Mouse (Mus musculus) retina, postnatal 7 days (tissue): Measurements from ENCODE around the gene Rab5c.

Source experiments
- DNase-seq: peaks from one replicate; pipeline ENCODE4 v3.0.0-alpha.2; 2012; ENCODE audit warnings: low read depth, low spot score

Gene Rab5c

DNA sequence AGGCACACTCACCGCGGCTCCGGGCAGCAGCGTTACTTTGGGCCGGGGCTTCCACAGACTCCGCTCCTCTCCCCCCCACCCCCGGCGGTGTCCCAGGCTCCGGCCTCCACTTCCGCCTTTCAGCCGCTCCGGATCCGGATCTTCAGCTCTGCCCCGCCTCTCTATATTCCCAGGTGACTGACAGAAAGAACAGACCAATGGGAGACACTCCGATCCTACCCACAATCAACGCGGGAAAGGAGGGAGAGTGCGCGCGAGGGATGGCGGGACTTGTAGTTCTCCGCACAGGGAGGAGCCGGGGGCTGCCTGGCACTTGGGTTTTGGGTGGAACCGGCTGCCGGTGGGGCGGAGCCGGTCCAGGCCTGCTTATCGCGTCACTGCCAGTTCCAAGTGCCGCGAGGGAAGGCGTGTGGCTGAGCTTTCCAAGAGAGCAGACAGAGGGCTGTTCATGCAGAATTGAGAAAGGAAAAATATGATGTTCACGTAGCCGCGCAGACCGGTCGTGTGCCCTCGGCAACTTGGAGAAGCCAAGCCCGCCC, at the start of gene Rab5c:
TSS of gene Rab5c (minus strand) at position 150 of the 539 bp plus-strand sequence.
- DNase-seq = peak; percentile 93

GRCm38 (mm10) chr11:100785774-100786173, 47.8 kb upstream of the Rab5c start:
- DNase-seq = no peak

- DNase-seq = no peak
Observed at GRCm38 (mm10) chr11:100784286-100784685, 46.3 kb upstream of the Rab5c start.

- DNase-seq = no peak
Observed at GRCm38 (mm10) chr11:100782568-100782967, 44.6 kb upstream of the Rab5c start.

GRCm38 (mm10) chr11:100781763-100782475, 43.9 kb upstream of the Rab5c start:
- DNase-seq = no peak

- DNase-seq = no peak
Observed at GRCm38 (mm10) chr11:100780247-100780646, 42.2 kb upstream of the Rab5c start.

- DNase-seq = no peak
Observed at GRCm38 (mm10) chr11:100778069-100778468, 40.1 kb upstream of the Rab5c start.

- DNase-seq = no peak
Observed at GRCm38 (mm10) chr11:100775921-100776320, 37.9 kb upstream of the Rab5c start.

- no peak for DNase-seq
Observed at GRCm38 (mm10) chr11:100774261-100774660, 36.2 kb upstream of the Rab5c start.

DNA sequence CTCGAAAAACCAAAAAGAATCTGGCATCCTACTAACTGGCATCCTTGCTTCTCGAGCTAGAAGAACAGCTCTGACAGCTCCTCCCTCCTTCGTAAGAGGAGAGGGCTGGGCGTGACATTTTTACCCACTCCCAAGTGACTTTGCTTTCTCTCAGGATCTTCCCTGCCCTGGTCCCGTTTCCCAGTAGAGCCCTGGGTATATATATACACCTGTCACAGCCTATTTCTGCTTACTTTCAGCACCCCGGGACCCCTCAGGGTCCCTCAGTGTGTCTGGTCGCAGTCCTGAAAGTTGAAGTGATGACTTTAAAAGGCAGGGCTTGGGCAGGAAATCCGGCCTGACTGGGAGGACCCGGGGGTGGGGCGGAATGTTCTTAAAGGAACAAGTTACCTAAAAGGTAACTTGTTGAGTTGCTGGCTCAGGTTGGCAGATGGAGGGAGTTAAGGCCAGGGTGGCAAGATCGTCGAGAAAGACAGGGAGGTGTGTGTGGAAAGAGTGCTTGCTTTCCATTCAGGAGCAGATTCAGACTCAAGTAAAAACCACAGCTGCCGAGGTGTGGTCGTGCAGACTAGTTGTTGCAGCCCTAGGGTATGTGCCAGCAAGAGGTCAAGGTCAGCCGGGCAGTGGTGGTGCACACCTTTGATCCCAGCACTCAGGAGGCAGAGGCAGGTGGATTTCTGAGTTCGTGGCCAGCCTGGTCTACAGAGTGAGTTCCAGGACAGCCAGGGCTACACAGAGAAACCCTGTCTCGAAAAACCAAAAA, 32.8 kb upstream of the Rab5c start, which contains the start of gene Ghdc:
TSS of gene Ghdc (minus strand) at position 312 of the 763 bp plus-strand sequence.
- peak; percentile 43 for DNase-seq

- DNase-seq = no peak
Observed at GRCm38 (mm10) chr11:100769980-100770379, 32.0 kb upstream of the Rab5c start.

GRCm38 (mm10) chr11:100767871-100768270, 29.9 kb upstream of the Rab5c start:
- no peak for DNase-seq

DNA sequence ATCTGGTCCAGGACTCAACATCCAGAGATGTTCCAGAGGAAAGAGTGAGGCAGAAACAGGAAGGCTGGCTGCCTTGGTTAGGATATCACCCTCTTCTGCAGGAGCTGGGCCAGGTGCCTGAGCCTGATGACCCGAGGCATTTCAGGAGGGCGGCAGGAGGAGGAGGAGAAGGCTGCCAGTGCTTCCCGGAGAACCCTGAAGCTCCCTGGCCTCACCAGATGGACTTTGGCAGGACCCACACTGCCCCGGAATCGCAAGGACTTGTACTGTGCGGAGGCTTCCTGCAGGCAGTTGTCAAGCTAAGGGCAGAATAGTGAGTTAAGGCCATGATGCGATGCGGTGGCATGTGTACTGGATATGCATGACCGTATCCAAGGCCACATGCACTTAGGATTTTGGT, 28.7 kb upstream of the Rab5c start:
- DNase-seq = no peak

DNA sequence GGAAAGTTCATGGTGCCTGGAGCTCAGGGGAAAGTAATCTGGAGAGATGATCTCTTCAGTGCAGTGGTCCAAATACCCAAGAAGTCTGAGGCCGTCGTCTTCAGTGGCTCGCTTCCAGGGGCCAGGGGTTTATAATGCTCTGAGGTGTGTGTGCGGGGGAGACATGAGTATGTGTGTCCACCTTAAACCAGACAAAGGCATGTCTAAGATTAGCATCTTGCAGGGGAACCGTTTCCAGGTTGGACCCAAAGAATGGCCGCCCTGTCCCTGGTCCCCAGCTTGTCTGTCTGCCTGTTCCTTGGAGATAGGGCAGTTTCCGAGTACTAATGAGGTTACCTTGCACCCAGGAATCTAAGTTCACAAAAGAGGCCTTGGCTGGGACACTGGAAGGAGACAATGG, 24.8 kb upstream of the Rab5c start, which contains the start of gene Hcrt:
TSS of gene Hcrt (minus strand) at position 101 of the 400 bp plus-strand sequence.
- DNase-seq = no peak

DNA sequence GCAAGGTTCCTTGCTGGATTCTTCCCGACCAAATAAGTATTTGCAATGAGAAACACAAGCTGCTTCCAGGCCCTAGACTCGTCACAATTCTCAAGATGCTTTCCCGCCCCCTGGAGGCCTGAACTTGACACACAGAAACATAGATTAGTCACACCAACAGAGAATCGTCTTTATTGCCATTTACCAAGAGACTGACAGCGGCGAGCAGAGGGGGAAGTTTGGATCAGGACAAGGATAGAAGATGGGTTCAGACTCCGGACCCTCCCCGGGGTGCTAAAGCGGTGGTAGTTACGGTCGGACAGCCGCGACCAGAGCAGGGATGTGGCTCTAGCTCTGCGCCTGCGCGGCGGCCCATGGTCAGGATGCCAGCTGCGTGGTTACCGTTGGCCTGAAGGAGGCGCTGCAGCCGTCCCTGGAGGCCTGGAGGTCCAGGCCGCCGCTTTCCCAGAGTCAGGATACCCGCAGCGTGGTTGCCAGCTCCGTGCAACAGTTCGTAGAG, 23.6 kb upstream of the Rab5c start:
- DNase-seq = peak; percentile 75

DNA sequence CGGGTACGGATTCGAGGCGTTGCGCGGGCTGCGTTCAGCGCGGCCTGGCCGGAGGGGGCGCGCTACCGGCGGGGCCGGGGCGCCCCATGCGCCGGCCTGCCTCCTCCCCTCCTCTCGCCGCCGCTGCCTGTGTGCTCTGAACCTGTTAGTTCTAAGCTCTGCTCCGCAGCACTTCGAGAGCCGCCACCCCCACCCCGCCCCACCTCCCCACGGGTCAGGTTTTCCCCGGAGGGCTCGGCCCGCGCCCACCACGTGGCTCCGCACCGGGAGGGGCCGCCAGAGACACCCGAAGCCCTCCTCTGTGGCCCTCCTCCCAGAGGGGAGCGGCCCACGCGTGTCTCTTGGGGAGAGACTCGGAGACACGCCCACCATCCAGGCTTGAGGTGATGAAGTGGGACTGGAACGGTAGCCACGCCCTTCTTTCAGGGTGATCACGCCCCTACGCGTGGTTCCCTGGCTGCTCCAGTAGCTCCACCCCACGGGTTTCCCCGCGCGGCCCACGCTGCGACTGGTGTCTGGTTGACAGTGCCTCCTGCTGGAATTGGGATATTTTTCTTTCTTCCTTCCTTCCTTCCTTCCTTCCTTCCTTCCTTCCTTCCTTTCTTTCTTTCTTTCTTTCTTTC, 21.7 kb upstream of the Rab5c start, which contains the start of gene Kcnh4:
TSS of gene Kcnh4 (minus strand) at position 332 of the 623 bp plus-strand sequence.
- peak; percentile 28 for DNase-seq

DNA sequence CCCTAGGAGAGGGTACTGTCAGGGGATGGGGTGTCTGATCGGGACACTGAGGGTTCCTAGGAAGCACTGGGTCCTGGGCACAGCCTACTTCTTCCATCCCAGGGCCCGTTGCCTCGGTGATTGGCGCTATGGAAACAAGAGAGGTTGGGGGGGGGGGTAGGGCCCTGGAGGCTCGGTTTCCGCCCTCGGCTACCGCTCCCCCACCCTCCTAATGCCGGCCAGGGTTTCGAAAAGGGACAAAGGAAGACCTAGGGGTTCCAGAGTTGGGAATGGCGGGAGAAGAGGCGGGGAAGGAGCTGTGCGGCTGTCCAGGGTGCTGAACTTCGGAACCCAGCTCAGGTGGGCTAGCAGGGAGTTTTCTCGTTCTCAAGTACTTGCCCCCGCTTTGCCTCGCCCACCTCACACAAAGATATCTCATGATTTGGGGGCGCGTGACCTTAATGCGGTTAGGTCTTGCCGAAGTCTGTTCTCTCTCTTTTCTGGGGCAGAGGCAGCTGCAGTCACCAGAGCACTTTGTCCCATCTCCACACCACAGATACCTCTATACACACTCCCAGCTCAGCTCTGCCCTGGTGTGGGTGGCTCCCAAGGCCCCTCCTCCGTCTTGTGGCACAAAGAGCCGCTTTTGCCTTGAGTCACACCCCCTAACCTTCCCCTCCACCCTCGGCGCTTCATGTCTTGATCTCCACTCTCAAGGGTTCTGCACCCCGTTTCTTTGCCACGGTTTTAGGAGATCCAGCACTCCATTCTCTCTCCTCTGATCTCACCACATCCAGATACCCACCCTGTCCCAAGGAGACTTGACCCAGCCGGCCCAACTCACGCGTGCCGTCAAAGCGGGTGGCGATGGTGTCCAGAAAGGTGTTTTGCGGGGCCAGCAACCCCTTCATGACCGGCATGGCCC, 20.9 kb upstream of the Rab5c start:
- DNase-seq = no peak

DNA sequence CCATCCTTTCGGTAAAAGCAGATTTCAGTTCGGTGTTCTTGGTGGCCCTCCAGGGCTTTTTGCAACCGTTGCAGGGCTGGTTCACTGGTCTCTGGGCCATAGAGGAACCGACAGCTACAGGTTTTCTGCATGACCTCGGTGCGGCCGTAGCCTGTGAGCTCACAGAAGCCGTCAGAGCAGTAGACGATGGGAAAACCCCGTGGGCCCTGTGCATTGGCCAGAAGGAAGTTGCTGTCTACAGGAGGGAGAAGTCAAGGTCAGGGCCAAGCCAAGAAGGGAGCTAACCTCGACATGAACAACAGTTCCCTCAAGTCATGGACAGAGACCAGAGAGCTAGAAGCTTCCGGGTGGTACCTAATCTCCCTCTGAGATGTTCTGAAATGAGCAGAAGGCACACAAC, 19.6 kb upstream of the Rab5c start:
- DNase-seq = no peak

GRCm38 (mm10) chr11:100756476-100756875, 18.5 kb upstream of the Rab5c start:
- DNase-seq = no peak

DNA sequence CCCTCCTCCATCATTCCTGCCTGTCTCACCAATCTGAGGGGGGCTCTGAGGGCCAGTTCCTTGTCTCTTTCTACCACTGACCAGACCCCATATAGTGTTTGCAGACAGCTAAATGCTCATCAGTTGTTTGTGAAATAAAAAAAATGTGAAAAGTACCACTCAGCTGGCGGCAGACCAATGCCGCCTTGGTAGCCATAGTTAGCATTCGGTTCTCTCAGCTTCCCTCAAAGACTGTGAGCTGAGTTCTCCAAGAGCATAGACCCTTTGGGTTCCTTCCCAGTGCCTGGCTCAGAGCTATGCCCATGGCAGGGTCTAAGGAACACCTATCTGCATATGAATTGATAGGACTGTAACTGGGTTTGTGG, 16.7 kb upstream of the Rab5c start:
- DNase-seq = no peak
